Mouse (Mus musculus): ENCODE data around the gene Olfr785.

DNA sequence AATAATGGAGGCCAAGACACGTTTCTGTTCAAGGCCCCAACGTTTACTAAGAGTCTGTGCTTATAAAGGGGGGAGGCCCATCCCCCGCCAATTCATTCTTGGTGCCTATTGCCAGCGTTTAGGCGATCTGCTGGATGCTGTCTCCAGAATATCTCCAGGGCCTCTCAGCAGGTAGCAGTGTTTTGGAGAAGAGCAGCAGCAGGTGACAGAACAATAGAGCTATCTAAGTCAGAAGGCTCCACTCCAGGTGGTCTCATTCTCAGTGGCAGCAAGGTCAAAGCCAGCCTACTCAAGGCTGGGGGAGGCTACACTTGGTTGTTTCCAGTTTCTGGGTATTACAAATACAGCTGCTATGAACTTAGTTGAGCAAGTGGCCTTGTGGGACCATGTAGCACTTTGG is 4.3 kb upstream of the Olfr785 start:
- TF ChIP-seq GATA1 (IDR thresholded peaks at IDR 0.05; ENCODE audit: low read length) (no peak), TAL1 (IDR thresholded peaks at IDR 0.05; ENCODE audit: low read length) (no peak)

Measured in erythroblast, embryonic 14.5 days (primary cell).